Mouse (Mus musculus) cerebellum, adult 2 months (tissue): ENCODE results near the gene Fcmr.

Experiments
- CTCF ChIP-seq: fragments of 200-500 bp; IDR thresholded peaks from 2 replicates; pipeline ENCODE4 v1.5.1; 2011; ENCODE audit warnings: low read depth, mild to moderate bottlenecking, control low read depth, low read length, moderate library complexity, borderline replicate concordance; ENCODE audit not compliant: insufficient read depth
- POLR2A ChIP-seq: fragments of 200-500 bp; IDR thresholded peaks from 2 replicates; pipeline ENCODE4 v1.6.1; 2011; ENCODE audit warnings: low read length, control low read depth, borderline replicate concordance; ENCODE audit not compliant: insufficient read depth

- TF ChIP-seq CTCF (no peak), POLR2A (no peak)
Measured at GRCm38 (mm10) chr1:130864741-130865140, 728 bp upstream of the Fcmr start.
